Mouse (Mus musculus) myocyte (in vitro differentiated cells): ENCODE data around the gene Rrm2. TPM values are rescaled to one million over a fixed set of nuclear protein-coding genes. Genes with fewer than 3 reads are reported as not detected.

Source experiments
- H3K27me3 ChIP-seq: one replicate; pipeline ENCODE4 v1.6.1; 2011; ENCODE audit not compliant: control insufficient read depth, insufficient read depth, insufficient read length
- H3K36me3 ChIP-seq: one replicate; pipeline ENCODE4 v1.6.1; 2011; ENCODE audit not compliant: control insufficient read depth, insufficient read depth
- H3K4me2 ChIP-seq: one replicate; pipeline ENCODE4 v1.6.1; 2011; ENCODE audit warnings: low read depth, control low read depth
- H3K4me3 ChIP-seq: one replicate; pipeline ENCODE4 v1.5.1; 2011; ENCODE audit warnings: mild to moderate bottlenecking, control low read depth, moderate library complexity
- H3K79me2 ChIP-seq: one replicate; pipeline ENCODE4 v1.6.1; 2011; ENCODE audit not compliant: control insufficient read depth, insufficient read depth
- H3ac ChIP-seq: one replicate; pipeline ENCODE4 v1.6.1; 2011; ENCODE audit not compliant: control insufficient read depth, insufficient read length
- CEBPB ChIP-seq: IDR thresholded peaks from 2 replicates; pipeline ENCODE4 v1.6.1; 2011; ENCODE audit warnings: mild to moderate bottlenecking, moderate library complexity; ENCODE audit not compliant: poor library complexity, insufficient read depth, severe bottlenecking
- E2F4 ChIP-seq: IDR thresholded peaks from one replicate; pipeline ENCODE4 v1.6.1; 2011; ENCODE audit warnings: mild to moderate bottlenecking, control low read depth, moderate library complexity; ENCODE audit not compliant: insufficient read depth
- MAX ChIP-seq: IDR thresholded peaks from one replicate; pipeline ENCODE4 v1.6.1; 2011; ENCODE audit warnings: low read depth, mild to moderate bottlenecking, control low read depth
- MYOD1 ChIP-seq, 3 experiments: IDR thresholded peaks; one replicate each; pipeline ENCODE4 v1.6.1; 2011; ENCODE audit warnings: control low read depth in 2 of 3, low read depth in 2 of 3, mild to moderate bottlenecking in 2 of 3, moderate library complexity in 1 of 3; ENCODE audit not compliant: insufficient read length in 2 of 3, control insufficient read depth in 1 of 3
- MYOG ChIP-seq, 3 experiments: IDR thresholded peaks; one replicate each; pipeline ENCODE4 v1.6.1; 2011; ENCODE audit warnings: control low read depth in 2 of 3, low read depth in 2 of 3, mild to moderate bottlenecking in 2 of 3; ENCODE audit not compliant: insufficient read length in 2 of 3, control insufficient read depth in 1 of 3, insufficient read depth in 1 of 3
- POLR2A ChIP-seq: IDR thresholded peaks from one replicate; pipeline ENCODE4 v1.6.1; 2011; ENCODE audit warnings: low read depth, mild to moderate bottlenecking, control low read depth, moderate library complexity; ENCODE audit not compliant: insufficient read length
- POLR2AphosphoS2 ChIP-seq: IDR thresholded peaks from one replicate; pipeline ENCODE4 v1.6.1; 2011; ENCODE audit warnings: low read depth, control low read depth; ENCODE audit not compliant: insufficient read length
- REST ChIP-seq: IDR thresholded peaks from one replicate; pipeline ENCODE4 v1.6.1; 2011; ENCODE audit warnings: mild to moderate bottlenecking, control low read depth, moderate library complexity; ENCODE audit not compliant: insufficient read depth, insufficient read length
- SRF ChIP-seq: IDR thresholded peaks from one replicate; pipeline ENCODE4 v1.6.1; 2011; ENCODE audit warnings: low read depth; ENCODE audit not compliant: control insufficient read depth, insufficient read length
- TCF12 ChIP-seq: IDR thresholded peaks from one replicate; pipeline ENCODE4 v1.6.1; 2011; ENCODE audit warnings: mild to moderate bottlenecking, control low read depth; ENCODE audit not compliant: poor library complexity, insufficient read depth, severe bottlenecking
- TCF3 ChIP-seq: IDR thresholded peaks from one replicate; pipeline ENCODE4 v1.6.1; 2011; ENCODE audit warnings: low read depth, control low read depth; ENCODE audit not compliant: insufficient read length
- USF1 ChIP-seq: IDR thresholded peaks from one replicate; pipeline ENCODE4 v1.6.1; 2011; ENCODE audit warnings: low read depth, mild to moderate bottlenecking, control low read depth, moderate library complexity
- polyA plus RNA-seq: library from polyadenylated mRNA; unstranded; fragments of >200 nt; fragmentation: generic; extraction: Trizol; gene quantifications from one replicate; pipeline ENCODE4 v1.2.1, GENCODE M21; 2012; ENCODE audit warnings: missing spikeins

The Rrm2 gene
- 73.0 TPM for polyA plus RNA-seq

GRCm38 (mm10) chr12:24707954-24708823, at the start of gene Rrm2:
Rrm2 (plus strand) TSS chr12:24708241.
- Histone ChIP-seq H3K79me2 (peaks cover 21% of the 10 kb centered on the region), H3K4me2 (peak within 1 kb of the TSS; percentile 99), H3ac (peak within 1 kb of the TSS; percentile 33), H3K36me3 (peaks cover 11% of the 10 kb centered on the region), H3K4me3 (peak within 1 kb of the TSS; percentile 47), H3K27me3 (no peaks in the 10 kb centered on the region)
- TF ChIP-seq MYOD1 (IDR thresholded peaks at IDR 0.05; ENCODE audit: control insufficient read depth in 1 of 3, insufficient read length in 2 of 3, low read depth in 2 of 3) (peak in 2 of 3 experiments; percentile 61 to 66), USF1 (no peak), POLR2A (peak; percentile 94), TCF3 (peak; percentile 18), TCF12 (no peak), CEBPB (no peak), MAX (no peak), E2F4 (peak; percentile 96), MYOG (IDR thresholded peaks at IDR 0.05; ENCODE audit: control insufficient read depth in 1 of 3, insufficient read depth in 1 of 3, insufficient read length in 2 of 3, low read depth in 2 of 3) (peak in 2 of 3 experiments; percentile 69 to 74), SRF (no peak), REST (peak; percentile 51), POLR2AphosphoS2 (peak; percentile 95)

DNA sequence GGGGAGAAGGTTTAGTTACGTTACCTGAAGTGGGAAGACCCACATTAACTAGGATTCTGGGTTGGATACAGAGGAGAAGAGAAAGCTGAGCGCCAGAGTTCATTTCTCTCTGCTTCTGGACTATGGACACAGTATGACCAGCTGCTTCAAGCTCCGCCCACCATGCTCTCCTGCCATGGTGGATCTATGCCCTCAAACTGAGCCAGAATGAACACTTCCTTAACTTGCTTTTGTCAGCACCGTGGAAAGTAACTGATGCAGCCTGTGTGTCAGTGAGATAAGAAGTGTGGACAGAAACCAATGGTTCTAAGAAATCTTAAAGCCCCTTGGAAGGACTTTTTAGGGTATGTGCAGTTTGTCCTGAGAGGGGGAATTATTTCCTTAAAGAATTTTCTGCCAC, 49.0 kb upstream of the Rrm2 start:
- no peaks in the 10 kb centered on the region for H3K79me2 ChIP-seq
- no peak overlapping the region for H3ac ChIP-seq
- H3K4me2 ChIP-seq: no peak overlapping the region
- peaks cover 21% of the 10 kb centered on the region for H3K36me3 ChIP-seq
- no peak overlapping the region for H3K4me3 ChIP-seq
- no peak for TF ChIP-seq MYOD1 (IDR thresholded peaks at IDR 0.05; ENCODE audit: control insufficient read depth in 1 of 3, insufficient read length in 2 of 3, low read depth in 2 of 3)
- no peak for TF ChIP-seq POLR2AphosphoS2
- no peak for TF ChIP-seq TCF3
- no peak for TF ChIP-seq CEBPB
- no peak for TF ChIP-seq MYOG (IDR thresholded peaks at IDR 0.05; ENCODE audit: control insufficient read depth in 1 of 3, insufficient read depth in 1 of 3, insufficient read length in 2 of 3, low read depth in 2 of 3)
- TF ChIP-seq TCF12: no peak
- no peak for TF ChIP-seq REST
- no peak for TF ChIP-seq SRF
- TF ChIP-seq POLR2A: no peak
- no peak for TF ChIP-seq USF1
- TF ChIP-seq MAX: no peak
- TF ChIP-seq E2F4: no peak
- no peaks in the 10 kb centered on the region for H3K27me3 ChIP-seq

GRCm38 (mm10) chr12:24659923-24660322, 48.1 kb upstream of the Rrm2 start:
- H3K4me3 ChIP-seq: no peak overlapping the region
- H3K27me3 ChIP-seq: no peaks in the 10 kb centered on the region
- H3K4me2 ChIP-seq: no peak overlapping the region
- peaks cover 21% of the 10 kb centered on the region for H3K36me3 ChIP-seq
- no peak overlapping the region for H3ac ChIP-seq
- no peaks in the 10 kb centered on the region for H3K79me2 ChIP-seq
- TF ChIP-seq E2F4: no peak
- no peak for TF ChIP-seq TCF12
- no peak for TF ChIP-seq CEBPB
- TF ChIP-seq MYOG (IDR thresholded peaks at IDR 0.05; ENCODE audit: control insufficient read depth in 1 of 3, insufficient read depth in 1 of 3, insufficient read length in 2 of 3, low read depth in 2 of 3): no peak
- no peak for TF ChIP-seq POLR2A
- TF ChIP-seq POLR2AphosphoS2: no peak
- TF ChIP-seq SRF: no peak

- H3ac ChIP-seq: no peak overlapping the region
- H3K79me2 ChIP-seq: no peaks in the 10 kb centered on the region
- peaks cover 15% of the 10 kb centered on the region for H3K36me3 ChIP-seq
- TF ChIP-seq POLR2AphosphoS2 (no peak), TCF12 (no peak), SRF (no peak), REST (no peak), MYOG (IDR thresholded peaks at IDR 0.05; ENCODE audit: control insufficient read depth in 1 of 3, insufficient read depth in 1 of 3, insufficient read length in 2 of 3, low read depth in 2 of 3) (no peak), CEBPB (no peak), TCF3 (no peak), POLR2A (no peak), E2F4 (no peak), USF1 (no peak)
- H3K4me2 ChIP-seq: no peak overlapping the region
- H3K4me3 ChIP-seq: no peak overlapping the region
- H3K27me3 ChIP-seq: no peaks in the 10 kb centered on the region
These were observed 46.9 kb upstream of the Rrm2 start for GRCm38 (mm10) chr12:24661100-24661499.
